Mouse (Mus musculus) kidney, embryonic 15.5 days (tissue): Measurements from ENCODE around the gene Vamp4. TPM values are rescaled to one million over a fixed set of nuclear protein-coding genes. Genes with fewer than 3 reads are reported as not detected.
A peak's percentile ranks its signal among the peaks of the same experiment; 100 is the strongest.

Experiments
- ATAC-seq: fragments of 200-750 bp; cut with Nextera tagmentation; replicated peaks from 2 replicates; pipeline ENCODE4 v1.8.0; 2017; ENCODE audit warnings: moderate TSS enrichment; ENCODE audit not compliant: low FRiP score
- H3K27ac ChIP-seq: fragments of 300-500 bp; sonication (generic); 2 replicates; pipeline ENCODE4 v1.5.1; 2015; ENCODE audit warnings: mild to moderate bottlenecking, inconsistent platforms
- H3K27me3 ChIP-seq: fragments of 300-500 bp; sonication (generic); 2 replicates; pipeline ENCODE4 v1.6.1; 2015; ENCODE audit warnings: inconsistent platforms
- H3K36me3 ChIP-seq: fragments of 300-500 bp; sonication (generic); 2 replicates; pipeline ENCODE4 v1.6.1; 2015; ENCODE audit warnings: inconsistent platforms
- H3K4me1 ChIP-seq: fragments of 300-500 bp; sonication (generic); 2 replicates; pipeline ENCODE4 v1.6.1; 2015; ENCODE audit warnings: inconsistent platforms
- H3K4me2 ChIP-seq: fragments of 300-500 bp; sonication (generic); 2 replicates; pipeline ENCODE4 v1.6.1; 2015; ENCODE audit warnings: moderate library complexity, mild to moderate bottlenecking, inconsistent platforms
- H3K4me3 ChIP-seq: fragments of 300-500 bp; sonication (generic); replicated peaks from 2 replicates; pipeline ENCODE4 v1.5.1; 2015; ENCODE audit warnings: mild to moderate bottlenecking, inconsistent platforms
- H3K9ac ChIP-seq: fragments of 300-500 bp; sonication (generic); 2 replicates; pipeline ENCODE4 v1.6.1; 2015; ENCODE audit warnings: mild to moderate bottlenecking, inconsistent platforms
- H3K9me3 ChIP-seq: fragments of 300-500 bp; sonication (generic); replicated peaks from 2 replicates; pipeline ENCODE4 v1.6.1; 2016; ENCODE audit warnings: inconsistent platforms
- WGBS: fragments of 180-500 bp; shearing (Covaris S2); methylation state at CpG from one replicate; pipeline ENCODE4 v1.1.7; 2015; ENCODE audit warnings: mixed read lengths; 5-methylcytosine and 5-hydroxymethylcytosine counted together
- polyA plus RNA-seq: library from polyadenylated mRNA; unstranded; fragments of >200 nt; fragmentation: Nextera tagmentation; extraction: Ambion mirVana; gene quantifications from 2 replicates; pipeline ENCODE4 v1.2.1, GENCODE M21; 2015

Vamp4 gene
- 54.3 and 58.4 TPM in 2 replicates for polyA plus RNA-seq

DNA sequence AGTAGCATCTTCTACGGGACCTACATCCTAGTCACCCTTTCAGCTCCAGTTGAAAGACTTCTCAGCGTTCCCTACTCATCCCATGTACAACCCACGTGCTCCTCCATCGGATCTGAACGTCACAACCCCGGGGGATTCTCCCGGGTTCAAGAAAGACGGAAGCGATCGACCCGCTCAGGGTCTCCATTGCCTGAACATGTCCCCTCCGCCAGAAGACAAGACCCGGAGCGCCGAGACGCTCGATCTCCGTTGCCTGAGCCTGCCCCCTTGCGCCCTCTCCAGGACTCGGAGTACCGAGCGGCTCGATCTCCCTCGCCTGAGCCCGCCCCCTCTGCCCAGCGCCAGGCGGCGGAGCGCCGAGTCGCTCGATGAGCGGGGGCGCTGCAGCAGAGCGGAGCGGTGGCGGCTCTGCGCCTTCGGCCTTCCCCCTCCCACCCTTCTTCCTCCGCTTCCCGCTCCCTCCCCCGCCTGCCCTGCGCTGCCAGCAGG lies at the start of gene Vamp4:
Gene Vamp4 (plus strand): TSS at position 256 of the 489 bp plus-strand sequence.
- WGBS: under 1% methylated on average over 43 of the region's 43 CpGs

GRCm38 (mm10) chr1:162529651-162530050 lies 40.7 kb upstream of the Vamp4 start:
- Histone ChIP-seq H3K27me3 (no peaks in the 10 kb centered on the region), H3K4me2 (no peak overlapping the region), H3K9ac (no peak overlapping the region), H3K27ac (no peak overlapping the region), H3K36me3 (peaks cover 28% of the 10 kb centered on the region), H3K9me3 (no peaks in the 10 kb centered on the region), H3K4me3 (no peak overlapping the region), H3K4me1 (no peaks in the 10 kb centered on the region)
- 63% methylated on average over 2 of the region's 2 CpGs for WGBS
- no peak for ATAC-seq

More for the DNA sequence above, at the start of gene Vamp4:
- Histone ChIP-seq H3K27ac (peak within 1 kb of the TSS; percentile 91), H3K4me2 (peak within 1 kb of the TSS; percentile 57), H3K4me1 (peaks cover 18% of the 10 kb centered on the region), H3K36me3 (peaks cover 12% of the 10 kb centered on the region), H3K9me3 (0 out of 2 replicates have a peak, but pooled peaks cover 2% of the 10 kb centered on the region), H3K9ac (peak within 1 kb of the TSS; percentile 92), H3K4me3 (peak within 1 kb of the TSS; percentile 91), H3K27me3 (no peaks in the 10 kb centered on the region)
- ATAC-seq: peak; percentile 99

- ATAC-seq: no peak
- WGBS: 96% methylated on average over 1 of the region's 1 CpGs
- H3K27me3 ChIP-seq: no peaks in the 10 kb centered on the region
Observed at GRCm38 (mm10) chr1:162530666-162531065, 39.6 kb upstream of the Vamp4 start.

DNA sequence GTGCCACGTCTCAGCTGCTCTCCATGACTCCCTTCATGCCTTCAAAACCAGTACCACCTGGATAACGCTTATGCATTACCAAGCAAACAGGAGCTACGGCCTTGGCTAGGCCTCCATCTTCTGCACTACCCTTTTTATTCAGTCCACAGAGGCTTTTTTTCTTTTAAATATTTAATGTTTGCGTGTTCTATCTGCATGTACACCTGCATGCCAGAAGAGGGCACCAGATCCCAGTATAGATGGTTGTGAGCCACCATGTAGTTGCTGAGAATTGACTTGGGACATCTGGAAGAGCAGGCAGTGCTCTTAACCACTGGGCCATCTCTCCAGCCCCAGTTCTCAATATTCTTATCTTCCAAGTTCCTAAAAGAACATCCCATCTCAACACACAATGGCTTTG lies 38.7 kb upstream of the Vamp4 start:
- no peak overlapping the region for H3K4me2 ChIP-seq
- no peak for ATAC-seq
- no peaks in the 10 kb centered on the region for H3K9me3 ChIP-seq
- H3K4me3 ChIP-seq: no peak overlapping the region
- no peak overlapping the region for H3K9ac ChIP-seq
- H3K36me3 ChIP-seq: peaks cover 47% of the 10 kb centered on the region
- H3K27me3 ChIP-seq: no peaks in the 10 kb centered on the region
- WGBS: 78% methylated on average over 4 of the region's 4 CpGs
- no peak overlapping the region for H3K27ac ChIP-seq
- H3K4me1 ChIP-seq: no peaks in the 10 kb centered on the region

More at GRCm38 (mm10) chr1:162530666-162531065, 39.6 kb upstream of the Vamp4 start:
- Histone ChIP-seq H3K4me3 (no peak overlapping the region), H3K9ac (no peak overlapping the region), H3K4me1 (no peaks in the 10 kb centered on the region), H3K4me2 (no peak overlapping the region), H3K36me3 (peaks cover 38% of the 10 kb centered on the region), H3K27ac (no peak overlapping the region), H3K9me3 (no peaks in the 10 kb centered on the region)

DNA sequence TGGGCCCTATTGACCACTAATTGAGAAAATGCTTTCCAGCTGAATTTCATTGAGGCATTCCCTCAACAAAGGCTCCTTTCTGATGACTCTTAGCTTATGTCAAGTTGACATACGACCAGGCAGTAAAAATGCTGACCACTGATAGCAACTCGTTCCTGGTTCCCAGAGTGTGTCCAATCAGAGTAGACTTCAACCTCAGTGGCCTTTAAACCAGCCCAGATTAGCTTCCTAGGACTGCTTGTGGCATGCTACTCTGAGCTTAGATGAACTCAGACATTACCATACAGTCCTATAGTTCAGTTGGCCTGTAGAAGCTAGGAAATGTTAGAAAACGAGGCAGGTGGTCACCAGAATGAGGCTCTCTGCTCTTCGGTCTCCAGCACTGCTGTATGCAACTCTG lies 38.0 kb upstream of the Vamp4 start:
- H3K27me3 ChIP-seq: no peaks in the 10 kb centered on the region

DNA sequence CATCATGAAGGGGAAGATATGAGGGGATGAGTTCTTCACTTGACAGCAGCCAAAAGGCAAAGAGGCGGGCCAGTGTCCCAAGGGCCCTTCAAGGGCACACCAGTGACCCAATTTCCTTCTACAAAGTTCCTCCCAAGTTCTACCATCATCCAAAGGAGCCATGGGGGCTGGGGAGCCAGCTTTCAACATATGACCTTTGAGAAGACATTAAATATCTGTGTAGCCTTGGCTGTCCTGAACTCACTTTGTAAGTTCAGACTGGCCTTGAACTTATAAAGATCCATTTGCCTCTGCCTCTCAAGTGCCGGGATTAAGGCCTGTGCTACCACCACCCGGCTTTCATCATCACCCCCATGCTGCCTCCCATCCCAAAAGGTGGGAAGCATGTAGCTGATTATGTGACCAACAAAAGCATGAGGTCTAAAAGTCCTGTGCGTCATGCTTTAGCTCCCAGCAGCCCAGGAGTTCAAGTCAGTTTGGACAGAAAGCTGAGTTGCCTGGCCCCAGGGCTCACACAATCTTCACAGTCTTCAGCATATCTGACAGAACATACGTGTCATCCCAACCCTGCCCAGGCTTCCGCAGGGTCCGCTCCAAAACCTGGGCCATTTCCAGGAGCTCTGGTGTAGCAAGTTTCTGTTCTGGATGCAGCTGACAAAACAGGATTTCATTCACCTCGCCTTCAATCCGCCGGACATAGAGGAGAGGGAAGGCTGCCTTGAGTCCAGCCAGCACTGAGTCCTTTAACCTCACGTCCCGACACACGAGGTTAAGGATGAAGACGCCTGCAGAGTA lies 36.4 kb upstream of the Vamp4 start:
- no peak for ATAC-seq

More for the DNA sequence above, 38.0 kb upstream of the Vamp4 start:
- H3K4me1 ChIP-seq: no peaks in the 10 kb centered on the region
- peaks cover 55% of the 10 kb centered on the region for H3K36me3 ChIP-seq
- no peak for ATAC-seq
- H3K4me2 ChIP-seq: no peak overlapping the region
- H3K9me3 ChIP-seq: no peaks in the 10 kb centered on the region
- WGBS: 64% methylated on average over 4 of the region's 4 CpGs
- no peak overlapping the region for H3K27ac ChIP-seq
- H3K4me3 ChIP-seq: no peak overlapping the region
- H3K9ac ChIP-seq: no peak overlapping the region

GRCm38 (mm10) chr1:162543231-162543630 lies 27.1 kb upstream of the Vamp4 start:
- ATAC-seq: no peak
- Histone ChIP-seq H3K4me1 (peaks cover 10% of the 10 kb centered on the region; the same call in 1 of the 2 replicates), H3K27ac (no peak overlapping the region), H3K9ac (no peak overlapping the region), H3K9me3 (no peaks in the 10 kb centered on the region), H3K4me2 (no peak overlapping the region), H3K36me3 (peaks cover 79% of the 10 kb centered on the region), H3K4me3 (no peak overlapping the region), H3K27me3 (no peaks in the 10 kb centered on the region)
- 82% methylated on average over 1 of the region's 1 CpGs for WGBS

More for the DNA sequence above, 36.4 kb upstream of the Vamp4 start:
- H3K27me3 ChIP-seq: no peaks in the 10 kb centered on the region
- no peaks in the 10 kb centered on the region for H3K9me3 ChIP-seq
- H3K4me2 ChIP-seq: no peak overlapping the region
- WGBS: 92% methylated on average over 14 of the region's 14 CpGs
- no peaks in the 10 kb centered on the region for H3K4me1 ChIP-seq
- H3K9ac ChIP-seq: no peak overlapping the region
- peaks cover 67% of the 10 kb centered on the region for H3K36me3 ChIP-seq
- H3K4me3 ChIP-seq: no peak overlapping the region
- H3K27ac ChIP-seq: no peak overlapping the region

- 3% methylated on average over 10 of the region's 10 CpGs for WGBS
- H3K9me3 ChIP-seq: no peaks in the 10 kb centered on the region
- peaks cover 16% of the 10 kb centered on the region for H3K4me1 ChIP-seq
- peak overlapping the region; percentile 87 for H3K4me3 ChIP-seq
- H3K27ac ChIP-seq: peak overlapping the region; percentile 79; the same call in 1 of the 2 replicates
- ATAC-seq: no peak
- peak overlapping the region; percentile 82 for H3K9ac ChIP-seq
- no peaks in the 10 kb centered on the region for H3K27me3 ChIP-seq
- peak overlapping the region; percentile 90 for H3K4me2 ChIP-seq
- H3K36me3 ChIP-seq: peaks cover 37% of the 10 kb centered on the region
Observed at GRCm38 (mm10) chr1:162547607-162548006, 22.7 kb upstream of the Vamp4 start.

DNA sequence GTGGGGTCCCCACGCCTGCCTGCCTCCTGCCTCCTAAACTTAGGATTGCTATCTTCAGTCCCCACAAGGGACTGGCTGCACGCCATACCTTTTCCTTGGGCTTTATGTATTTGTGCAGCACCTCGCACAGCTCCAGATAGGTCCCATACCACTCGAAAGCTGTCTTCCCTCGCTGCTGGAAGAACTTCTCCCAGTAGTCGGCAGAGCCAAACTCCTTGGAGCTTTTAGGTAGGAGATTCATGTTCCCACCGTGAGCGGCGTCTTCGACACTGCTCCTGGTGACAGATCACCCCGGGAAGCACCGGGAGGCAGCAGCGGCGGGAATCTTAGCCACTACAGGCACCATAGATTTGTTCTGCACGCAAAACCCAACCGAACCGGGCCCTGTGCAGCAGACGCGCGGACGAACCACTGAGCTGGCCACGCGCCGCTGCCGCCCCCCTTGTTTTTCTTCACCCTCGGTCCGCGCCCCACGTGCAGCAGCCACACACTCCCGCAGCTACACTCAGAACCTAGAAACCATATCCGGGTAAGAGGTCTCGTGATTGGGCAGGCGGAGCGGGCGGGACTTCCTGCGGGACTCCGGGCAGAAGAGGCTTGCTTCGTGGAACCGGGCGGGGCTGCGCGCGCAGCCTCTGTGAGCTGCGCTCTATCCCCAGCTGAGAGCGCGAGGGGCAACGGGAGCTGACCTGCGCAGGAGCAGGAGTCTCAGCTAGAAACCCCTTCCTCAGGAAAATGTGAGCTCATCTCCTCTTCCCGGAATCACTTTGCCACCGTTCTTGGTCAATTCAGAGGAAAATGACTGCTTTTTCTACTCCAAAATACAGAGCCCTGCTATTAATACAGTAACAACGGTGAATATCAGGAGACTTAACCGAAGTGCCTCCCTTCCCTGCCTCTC lies 22.0 kb upstream of the Vamp4 start, which contains the start of gene Mettl13:
Gene Mettl13 (minus strand): TSS at position 536 of the 901 bp plus-strand sequence.
- H3K4me1 ChIP-seq: peaks cover 16% of the 10 kb centered on the region
- peak; percentile 99 for ATAC-seq

DNA sequence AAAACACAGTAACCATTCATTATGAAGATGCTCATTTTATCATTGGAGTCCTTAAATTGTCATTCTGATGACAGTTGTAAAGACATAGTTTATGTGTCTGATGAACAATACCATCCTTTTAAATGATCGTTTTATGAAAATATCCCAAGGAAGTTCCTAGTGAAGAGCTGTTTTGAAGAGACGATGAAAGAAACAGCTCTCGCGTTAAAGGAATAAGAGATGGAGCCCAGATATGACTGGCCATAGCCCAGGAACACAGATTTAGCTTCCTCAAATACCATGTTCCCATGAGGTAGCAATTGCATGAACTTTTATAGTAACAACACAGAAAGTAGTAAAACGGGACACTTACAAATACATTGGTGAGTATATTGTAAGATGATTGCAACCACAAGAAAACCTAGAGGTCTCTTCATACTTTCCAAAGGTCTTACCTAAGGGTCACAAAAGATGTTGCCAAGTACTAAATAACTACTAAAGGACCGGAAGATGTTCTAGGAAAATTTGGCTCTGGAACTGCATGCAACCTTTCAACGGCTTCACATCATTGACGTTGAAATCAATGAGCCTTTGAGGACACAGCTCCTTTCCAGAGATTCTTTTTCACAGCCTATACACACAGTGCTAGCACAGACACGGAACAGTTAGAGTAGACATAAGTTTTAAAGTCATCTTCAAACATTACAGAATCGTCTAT lies 21.2 kb upstream of the Vamp4 start:
- ATAC-seq: no peak
- no peaks in the 10 kb centered on the region for H3K27me3 ChIP-seq
- no peaks in the 10 kb centered on the region for H3K9me3 ChIP-seq
- peak overlapping the region; percentile 82 for H3K9ac ChIP-seq
- peaks cover 16% of the 10 kb centered on the region for H3K4me1 ChIP-seq
- H3K27ac ChIP-seq: peak overlapping the region; percentile 79; the same call in 1 of the 2 replicates
- WGBS: 65% methylated on average over 10 of the region's 10 CpGs
- peak overlapping the region; percentile 87 for H3K4me3 ChIP-seq
- peaks cover 24% of the 10 kb centered on the region for H3K36me3 ChIP-seq
- H3K4me2 ChIP-seq: peak overlapping the region; percentile 90

More for the DNA sequence above, 22.0 kb upstream of the Vamp4 start, which contains the start of gene Mettl13:
- Histone ChIP-seq H3K9me3 (no peaks in the 10 kb centered on the region), H3K4me3 (peak within 1 kb of the TSS; percentile 87), H3K27ac (peak within 1 kb of the TSS; percentile 79), H3K4me2 (peak within 1 kb of the TSS; percentile 90), H3K9ac (peak within 1 kb of the TSS; percentile 82), H3K27me3 (no peaks in the 10 kb centered on the region), H3K36me3 (peaks cover 30% of the 10 kb centered on the region)
- under 1% methylated on average over 52 of the region's 52 CpGs for WGBS

DNA sequence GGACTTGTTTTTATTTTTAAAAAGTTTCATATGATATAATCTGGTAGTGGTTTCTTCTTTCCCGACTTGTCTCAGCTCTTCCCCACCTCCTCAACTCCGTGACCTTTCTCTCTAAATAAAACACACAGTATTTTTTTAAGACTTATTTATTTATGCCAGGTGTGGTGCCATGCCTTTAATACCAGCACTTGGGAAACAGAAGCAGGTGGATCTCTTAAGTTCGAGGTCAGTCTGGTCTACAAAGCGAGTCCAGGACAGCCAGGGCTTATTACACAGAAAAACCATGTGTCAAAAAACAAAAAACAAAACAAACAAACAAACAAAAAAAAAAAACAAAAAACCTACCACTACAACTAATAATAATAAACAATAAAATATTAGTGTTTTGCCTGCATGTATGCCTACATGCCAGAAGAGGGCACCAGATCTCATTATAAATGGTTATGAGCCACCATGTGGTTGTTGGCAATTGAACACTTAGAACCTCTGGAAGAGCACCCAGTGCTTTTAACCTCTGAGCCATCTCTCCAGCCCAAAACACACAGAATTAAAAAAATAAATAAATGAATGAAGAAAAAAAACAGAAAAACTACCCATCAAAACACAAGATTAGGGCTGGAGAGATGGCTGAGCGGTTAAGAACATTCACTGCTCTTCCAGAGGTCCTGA lies 20.6 kb upstream of the Vamp4 start:
- H3K9me3 ChIP-seq: no peaks in the 10 kb centered on the region
- peaks cover 17% of the 10 kb centered on the region for H3K36me3 ChIP-seq
- WGBS: 75% methylated on average over 5 of the region's 5 CpGs
- no peak overlapping the region for H3K9ac ChIP-seq
- no peak for ATAC-seq
- no peak overlapping the region for H3K27ac ChIP-seq
- H3K4me1 ChIP-seq: peaks cover 16% of the 10 kb centered on the region
- no peak overlapping the region for H3K4me3 ChIP-seq
- no peak overlapping the region for H3K4me2 ChIP-seq
- H3K27me3 ChIP-seq: no peaks in the 10 kb centered on the region
